Mouse (Mus musculus) gastrocnemius, adult 18-20 months (tissue): ENCODE measurements around the gene Caln1. TPM values are rescaled to one million over a fixed set of nuclear protein-coding genes. Genes with fewer than 3 reads are reported as not detected.

Source experiments
- total RNA-seq, 2 experiments: library from RNA; stranded (reverse); gene quantifications; 2 replicates each; pipeline ENCODE4 v1.2.3; 2021

The Caln1 gene
- total RNA-seq, 2 experiments from 2014 or later: not detected

Other genes with a start within 250 kb of the Caln1 start
- 1 to 10 TPM; 2.6 to 3.6 TPM for gene Kctd7, start 224.6 kb upstream of the Caln1 start, total RNA-seq
- gene Rabgef1, start 197.7 kb upstream of the Caln1 start, total RNA-seq: 100 to 1,000 TPM in 1 of 2 experiments, 10 to 100 TPM in 1; 91.2 to 116 TPM
- gene Tmem248, start 152.4 kb upstream of the Caln1 start, total RNA-seq: 10 to 100 TPM; 43.4 to 44.3 TPM
- gene Sbds, start 113.9 kb upstream of the Caln1 start, total RNA-seq: 10 to 100 TPM; 30.3 to 37.7 TPM
- gene Tyw1, start 113.8 kb upstream of the Caln1 start, total RNA-seq: 10 to 100 TPM in 1 of 2 experiments, 1 to 10 TPM in 1; 10.0 to 11.1 TPM
- not detected for gene A330070K13Rik, start 15.2 kb downstream of the Caln1 start, total RNA-seq